8 mouse cellular contexts compared by ENCODE assay signal in the genomic region with DNA sequence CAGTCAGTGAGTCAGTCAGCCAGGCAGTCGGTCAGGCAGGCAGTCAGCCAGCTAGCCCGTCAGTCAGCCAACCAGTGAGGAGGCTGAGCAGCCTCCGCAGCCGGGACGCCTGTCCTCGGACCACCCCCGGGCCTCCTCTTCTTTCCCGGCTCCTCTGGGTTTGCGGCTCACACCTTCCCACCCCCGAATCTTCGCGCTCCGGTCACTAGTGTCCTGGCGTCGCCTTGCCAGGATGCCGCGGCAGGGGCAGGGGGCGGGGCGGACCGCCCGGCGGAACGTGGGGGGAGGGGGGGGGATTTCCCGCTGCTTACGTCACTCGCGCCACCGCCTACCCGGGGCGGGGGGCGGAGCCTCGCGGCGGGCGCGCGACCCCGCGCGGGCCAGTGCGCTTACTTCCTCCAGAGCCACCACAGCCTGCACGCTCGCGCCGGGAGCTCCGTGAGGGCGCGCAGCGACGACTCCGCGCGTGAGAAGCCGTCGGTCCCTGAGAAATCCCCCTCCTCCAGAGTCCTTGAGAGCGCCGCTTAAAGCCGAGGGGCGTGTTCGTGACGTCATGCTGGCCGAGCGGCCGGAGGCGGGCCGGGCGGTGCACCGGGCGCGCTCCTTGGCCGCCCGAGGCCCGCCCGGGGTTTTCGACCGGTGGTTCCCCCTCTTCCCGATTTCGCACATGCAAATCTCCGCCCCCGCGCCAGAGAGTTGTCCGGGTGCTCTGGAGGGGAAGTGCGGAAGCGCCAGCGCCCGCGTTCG. TPM values are rescaled to one million over a fixed set of nuclear protein-coding genes. Genes with fewer than 3 reads are reported as not detected.
DNase-seq lines count a peak whose midpoint lies in the region; ATAC-seq lines count a peak whose summit lies in the region.

TSS of gene Rel (minus strand) at position 211 of the 747 bp plus-strand sequence.

- ATAC-seq in heart, embryonic 14.5 days (ENCODE audit: insufficient number of reproducible peaks, insufficient read depth, low FRiP score, low read depth): peak; percentile 92
- ATAC-seq in liver, embryonic 13.5 days (ENCODE audit: low read depth): peak; percentile 82
- ATAC-seq in stomach, embryonic 16.5 days (ENCODE audit: insufficient read depth, low FRiP score): peak; percentile 92

- peaks cover 0 to 9% of the 10 kb centered on the region in 2 experiments; a peak in 1 of 4 replicates for H3K4me1 ChIP-seq in heart, embryonic 14.5 days (ENCODE audit: control insufficient read depth in 2 of 2, insufficient read depth in 2 of 2, low read length in 2 of 2)
- H3K4me1 ChIP-seq in liver, embryonic 13.5 days (replicated peaks): peaks cover 14% of the 10 kb centered on the region
- 0 out of 2 replicates have a peak, but pooled peaks cover 3% of the 10 kb centered on the region for H3K4me1 ChIP-seq in stomach, embryonic 16.5 days (ENCODE audit: control insufficient read depth, insufficient read depth, low read length)

- under 1% methylated on average over 65 of the region's 88 CpGs for WGBS in heart, embryonic 14.5 days
- under 1% methylated on average over 87 of the region's 88 CpGs for WGBS in liver, embryonic 13.5 days (ENCODE audit: insufficient replicate concordance)
- under 1% methylated on average over 87 of the region's 88 CpGs for WGBS in stomach, embryonic 16.5 days

- no peaks in the 10 kb centered on the region for H3K36me3 ChIP-seq in heart, embryonic 14.5 days (ENCODE audit: control insufficient read depth, insufficient read depth, low read length)
- no peaks in the 10 kb centered on the region for H3K36me3 ChIP-seq in liver, embryonic 13.5 days
- H3K36me3 ChIP-seq in stomach, embryonic 16.5 days (ENCODE audit: control insufficient read depth, insufficient read depth, low read length): no peaks in the 10 kb centered on the region

- H3K4me2 ChIP-seq in heart, embryonic 14.5 days (ENCODE audit: low read length): peak within 1 kb of the TSS; percentile 82
- H3K4me2 ChIP-seq in liver, embryonic 13.5 days: peak within 1 kb of the TSS; percentile 89
- H3K4me2 ChIP-seq in stomach, embryonic 16.5 days (ENCODE audit: low read depth, low read length): peak within 1 kb of the TSS; percentile 82

- no peaks in the 10 kb centered on the region for H3K9me3 ChIP-seq in heart, embryonic 14.5 days (ENCODE audit: control insufficient read depth, low read length)
- no peaks in the 10 kb centered on the region for H3K9me3 ChIP-seq in liver, embryonic 13.5 days (replicated peaks)
- H3K9me3 ChIP-seq in stomach, embryonic 16.5 days (replicated peaks; ENCODE audit: control insufficient read depth, low read length): peaks cover 5% of the 10 kb centered on the region; the same call in 1 of the 2 replicates

- peak within 1 kb of the TSS; percentile 79 to 81 for H3K4me3 ChIP-seq in heart, embryonic 14.5 days (ENCODE audit: control insufficient read depth in 1 of 2, insufficient read depth in 1 of 2, low read depth in 1 of 2, low read length in 2 of 2)
- H3K4me3 ChIP-seq in liver, embryonic 13.5 days (replicated peaks): peak within 1 kb of the TSS; percentile 75
- H3K4me3 ChIP-seq in stomach, embryonic 16.5 days (replicated peaks; ENCODE audit: low read length): peak within 1 kb of the TSS; percentile 83

- DNase-seq in CD4-positive helper T cell, adult 2 months (ENCODE audit: low read depth, low spot score): peak; percentile 94
- peak; percentile 47 for DNase-seq in brain, embryonic 18.5 days (ENCODE audit: low read depth, low spot score)
- peak; percentile 91 for DNase-seq in fibroblast of lung, adult 2 months (ENCODE audit: low read depth)
- DNase-seq in kidney, postnatal 14 days: peak; percentile 93
- DNase-seq in liver, embryonic 13.5 days: peak; percentile 62
- peak; percentile 90 for DNase-seq in neural tube, embryonic 10.5 days (ENCODE audit: extremely low spot score, low spot score)

- H3K27ac ChIP-seq in heart, embryonic 14.5 days (replicated peaks in 1 of 2; ENCODE audit: control insufficient read depth in 1 of 2, insufficient read depth in 1 of 2, low read depth in 2 of 2, low read length in 2 of 2): peak within 1 kb of the TSS; percentile 98
- peak within 1 kb of the TSS; percentile 75 for H3K27ac ChIP-seq in liver, embryonic 13.5 days
- peak within 1 kb of the TSS; percentile 94 for H3K27ac ChIP-seq in stomach, embryonic 16.5 days (ENCODE audit: low read length)

- no peaks in the 10 kb centered on the region for H3K27me3 ChIP-seq in heart, embryonic 14.5 days (ENCODE audit: control insufficient read depth, insufficient read depth, low read length)
- H3K27me3 ChIP-seq in liver, embryonic 13.5 days: peaks cover 31% of the 10 kb centered on the region
- no peaks in the 10 kb centered on the region for H3K27me3 ChIP-seq in stomach, embryonic 16.5 days (ENCODE audit: control insufficient read depth, insufficient read depth, low read length)

- H3K9ac ChIP-seq in heart, embryonic 14.5 days (ENCODE audit: low read length): peak within 1 kb of the TSS; percentile 91
- H3K9ac ChIP-seq in liver, embryonic 13.5 days: peak within 1 kb of the TSS; percentile 74
- H3K9ac ChIP-seq in stomach, embryonic 16.5 days (ENCODE audit: low read length): peak within 1 kb of the TSS; percentile 78

RNA-seq across cellular contexts. Expression of gene Rel, which starts in this region (rescaled TPM):
- 1.9 and 2.2 TPM in 2 replicates for polyA plus RNA-seq in heart, embryonic 14.5 days (2014; fragmentation: Nextera tagmentation; extraction: Ambion mirVana)
- 0.33 and 0.41 TPM in 2 replicates for polyA plus RNA-seq in liver, embryonic 13.5 days (2015; fragmentation: Nextera tagmentation; extraction: Ambion mirVana)
- 1.5 TPM in 2 replicates for polyA plus RNA-seq in stomach, embryonic 16.5 days (2015; fragmentation: Nextera tagmentation; extraction: Ambion mirVana)

Comparison
In these comparisons a context has a peak if more than half of its experiments do, and no peak if none do; other contexts are left out.
1. Peak in every context shown above with its lines: DNase-seq, ATAC-seq, H3K4me3 ChIP-seq and H3K27ac ChIP-seq.
2. Peak in DNase-seq, ATAC-seq, H3K4me3 ChIP-seq, H3K27ac ChIP-seq, H3K9ac ChIP-seq and H3K4me2 ChIP-seq in liver, embryonic 13.5 days; RNA of the gene not detected or under 1 TPM.